Mouse (Mus musculus) CH12.LX (cell line): Measurements from ENCODE around the gene Ints3. TPM values are rescaled to one million over a fixed set of nuclear protein-coding genes. Genes with fewer than 3 reads are reported as not detected.

Experiments
- DNase-seq: peaks from one replicate; pipeline ENCODE4 v3.0.0-alpha.2; 2013; ENCODE audit errors: extremely low read depth
- H3K27ac ChIP-seq: 2 replicates; pipeline ENCODE4 v1.5.1; 2012; ENCODE audit warnings: low read depth, mild to moderate bottlenecking, control low read depth, moderate library complexity; ENCODE audit not compliant: insufficient read depth
- H3K27me3 ChIP-seq: replicated peaks from 2 replicates; pipeline ENCODE3; 2012; ENCODE audit warnings: inconsistent platforms
- H3K36me3 ChIP-seq, 2 experiments: replicated peaks in 1 of 2; 2 replicates each; pipeline versions ENCODE3 to v1.6.1; 2012; ENCODE audit warnings: inconsistent platforms in 1 of 2, low read length in 1 of 2, mild to moderate bottlenecking in 1 of 2, mixed read lengths in 1 of 2, moderate library complexity in 1 of 2; ENCODE audit not compliant: control insufficient read depth in 1 of 2, insufficient read depth in 1 of 2
- H3K4me1 ChIP-seq, 2 experiments: 2 replicates each; pipeline ENCODE4 v1.6.1; 2012; ENCODE audit warnings: inconsistent platforms in 1 of 2, moderate library complexity in 1 of 2; ENCODE audit not compliant: insufficient read depth in 2 of 2, control insufficient read depth in 1 of 2
- H3K4me2 ChIP-seq: 2 replicates; pipeline ENCODE4 v1.6.1; 2012; ENCODE audit warnings: low read depth, mild to moderate bottlenecking, control low read depth; ENCODE audit not compliant: poor library complexity, insufficient read depth, severe bottlenecking
- H3K4me3 ChIP-seq, 3 experiments: fragments of 150-350 bp in 1 of 3; sonication (generic) in 1 of 3; replicated peaks in 1 of 3; 2 replicates each; pipeline versions ENCODE3 to v1.5.1; 2011 to 2012; ENCODE audit warnings: low read depth in 2 of 3, low read length in 2 of 3, mild to moderate bottlenecking in 2 of 3, moderate library complexity in 2 of 3, control low read depth in 1 of 3, improper control_type of control experiment in 1 of 3, inconsistent platforms in 1 of 3, mixed read lengths in 1 of 3; ENCODE audit not compliant: poor library complexity in 1 of 3
- H3K79me2 ChIP-seq: replicated peaks from 2 replicates; pipeline ENCODE4 v1.6.1; 2012; ENCODE audit warnings: mild to moderate bottlenecking, moderate library complexity; ENCODE audit not compliant: control insufficient read depth, poor library complexity, insufficient read depth, severe bottlenecking; ENCODE audit errors: extremely low read depth
- H3K9ac ChIP-seq: 2 replicates; pipeline ENCODE4 v1.6.1; 2012; ENCODE audit warnings: low read depth, mild to moderate bottlenecking, control low read depth, moderate library complexity; ENCODE audit not compliant: insufficient read depth
- H3K9me3 ChIP-seq: replicated peaks from 2 replicates; pipeline ENCODE3; 2012; ENCODE audit warnings: low read length, inconsistent platforms, mixed read lengths
- BHLHE40 ChIP-seq: IDR thresholded peaks from 2 replicates; pipeline ENCODE4 v1.6.1; 2011; ENCODE audit warnings: mild to moderate bottlenecking, low read depth, low read length, improper control_type of control experiment
- CHD1 ChIP-seq: IDR thresholded peaks from 2 replicates; pipeline ENCODE4 v1.6.1; 2012; ENCODE audit warnings: low read depth, low read length, improper control_type of control experiment, inconsistent platforms
- CHD2 ChIP-seq: IDR thresholded peaks from 2 replicates; pipeline ENCODE4 v1.6.1; 2011; ENCODE audit warnings: low read length, improper control_type of control experiment
- CTCF ChIP-seq, 2 experiments: IDR thresholded peaks in 1 of 2; conservative IDR thresholded peaks in 1 of 2; 2 replicates each; pipeline ENCODE4 v1.5.1; 2011 to 2012; ENCODE audit warnings: low read depth in 2 of 2, low read length in 2 of 2, improper control_type of control experiment in 1 of 2, inconsistent platforms in 1 of 2, mild to moderate bottlenecking in 1 of 2, moderate library complexity in 1 of 2
- ELF1 ChIP-seq: IDR thresholded peaks from 2 replicates; pipeline ENCODE4 v1.6.1; 2014; ENCODE audit warnings: low read depth, mild to moderate bottlenecking, inconsistent platforms, low read length, improper control_type of control experiment
- EP300 ChIP-seq: IDR thresholded peaks from 2 replicates; pipeline ENCODE4 v1.6.1; 2011; ENCODE audit warnings: low read length, improper control_type of control experiment
- ETS1 ChIP-seq: conservative IDR thresholded peaks from 2 replicates; pipeline ENCODE4 v1.6.1; 2012; ENCODE audit warnings: low read depth, mild to moderate bottlenecking, inconsistent platforms, low read length, improper control_type of control experiment, moderate library complexity
- GABPA ChIP-seq: IDR thresholded peaks from 2 replicates; pipeline ENCODE4 v1.6.1; 2012; ENCODE audit warnings: low read depth, low read length, improper control_type of control experiment, inconsistent platforms; ENCODE audit not compliant: insufficient replicate concordance
- HCFC1 ChIP-seq: IDR thresholded peaks from 2 replicates; pipeline ENCODE4 v1.6.1; 2012; ENCODE audit warnings: low read depth, mild to moderate bottlenecking, inconsistent platforms, low read length, improper control_type of control experiment
- IRF4 ChIP-seq: IDR thresholded peaks from 2 replicates; pipeline ENCODE4 v1.6.1; 2014; ENCODE audit warnings: low read depth, mild to moderate bottlenecking, inconsistent platforms, low read length, improper control_type of control experiment
- JUN ChIP-seq: IDR thresholded peaks from 2 replicates; pipeline ENCODE4 v1.6.1; 2011; ENCODE audit warnings: low read depth, mild to moderate bottlenecking, low read length, improper control_type of control experiment, moderate library complexity; ENCODE audit not compliant: insufficient read depth
- JUND ChIP-seq: conservative IDR thresholded peaks from 2 replicates; pipeline ENCODE4 v1.6.1; 2011; ENCODE audit warnings: low read depth, low read length, improper control_type of control experiment
- MAX ChIP-seq: IDR thresholded peaks from 2 replicates; pipeline ENCODE4 v1.6.1; 2011; ENCODE audit warnings: low read length, improper control_type of control experiment
- MEF2A ChIP-seq: IDR thresholded peaks from 2 replicates; pipeline ENCODE4 v1.6.1; 2014; ENCODE audit warnings: low read depth, mild to moderate bottlenecking, inconsistent platforms, low read length, improper control_type of control experiment, borderline replicate concordance
- MXI1 ChIP-seq: IDR thresholded peaks from 2 replicates; pipeline ENCODE4 v1.6.1; 2011; ENCODE audit warnings: mild to moderate bottlenecking, low read depth, low read length, improper control_type of control experiment
- MYC ChIP-seq: IDR thresholded peaks from 2 replicates; pipeline ENCODE4 v1.6.1; 2011; ENCODE audit warnings: low read depth, mild to moderate bottlenecking, improper control_type of control experiment, low read length
- NRF1 ChIP-seq: IDR thresholded peaks from 2 replicates; pipeline ENCODE4 v1.6.1; 2014; ENCODE audit warnings: low read depth, mild to moderate bottlenecking, inconsistent platforms, low read length, improper control_type of control experiment, moderate library complexity
- POLR2A ChIP-seq: IDR thresholded peaks from 2 replicates; pipeline ENCODE4 v1.6.1; 2011; ENCODE audit warnings: low read depth, mild to moderate bottlenecking, improper control_type of control experiment, low read length
- RAD21 ChIP-seq: IDR thresholded peaks from 2 replicates; pipeline ENCODE4 v1.6.1; 2011; ENCODE audit warnings: low read depth, mild to moderate bottlenecking, low read length, improper control_type of control experiment, moderate library complexity
- SIN3A ChIP-seq: IDR thresholded peaks from 2 replicates; pipeline ENCODE4 v1.6.1; 2012; ENCODE audit warnings: low read length, improper control_type of control experiment, inconsistent platforms
- TBP ChIP-seq: conservative IDR thresholded peaks from 2 replicates; pipeline ENCODE4 v1.6.1; 2011; ENCODE audit warnings: low read depth, low read length, improper control_type of control experiment
- TCF12 ChIP-seq: IDR thresholded peaks from 2 replicates; pipeline ENCODE4 v1.6.1; 2014; ENCODE audit warnings: low read depth, mild to moderate bottlenecking, inconsistent platforms, low read length, improper control_type of control experiment
- UBTF ChIP-seq: IDR thresholded peaks from 2 replicates; pipeline ENCODE4 v1.6.1; 2012; ENCODE audit warnings: low read depth, mild to moderate bottlenecking, inconsistent platforms, low read length, improper control_type of control experiment, moderate library complexity
- ZKSCAN1 ChIP-seq: IDR thresholded peaks from 2 replicates; pipeline ENCODE4 v1.6.1; 2012; ENCODE audit warnings: low read depth, inconsistent platforms, low read length, improper control_type of control experiment, borderline replicate concordance
- ZMIZ1 ChIP-seq: IDR thresholded peaks from 2 replicates; pipeline ENCODE4 v1.6.1; 2012; ENCODE audit warnings: low read depth, mild to moderate bottlenecking, inconsistent platforms, low read length, improper control_type of control experiment
- dilution Hi-C: fragments of 300-500 bp; cut with MboI; formaldehyde crosslinking; loops from 2 replicates; pipeline ENCODE4 v1.14.3; 2020; ENCODE audit warnings: low sequenced_read_pairs; ENCODE audit not compliant: extremely low pct_unique_long_range_greater_than_20kb, extremely low pct_ligation_motif_present
- in situ Hi-C: fragments of 300-500 bp; cut with MboI; formaldehyde crosslinking; loops from 3 replicates; pipeline ENCODE4 v1.14.3; 2019; ENCODE audit warnings: low sequenced_read_pairs, low pct_ligation_motif_present, low pct_unique_long_range_greater_than_20kb, mixed read lengths
- polyA plus RNA-seq: library from polyadenylated mRNA; unstranded; fragments of >175 nt; gene quantifications from 2 replicates; pipeline ENCODE4 v1.2.1, GENCODE M21; 2012; ENCODE audit warnings: low read depth; ENCODE audit not compliant: insufficient read length
- total RNA-seq, 2 experiments: library from RNA; depleted of rRNA; stranded (reverse); fragments of 300-350 nt in 1 of 2; fragments of >200 nt in 1 of 2; gene quantifications; 2 replicates each; pipeline ENCODE4 v1.2.3; 2012 to 2014

The Ints3 gene
- total and polyA plus RNA-seq, 3 experiments: 20.5 to 45.9 (median 30.7) TPM

- in situ Hi-C loops: no loop called here
- Histone ChIP-seq H3K27ac (no peak overlapping the region), H3K4me2 (no peak overlapping the region), H3K4me3 (no peak overlapping the region), H3K4me1 (peaks cover 7 to 31% of the 10 kb centered on the region in 2 experiments), H3K9ac (no peak overlapping the region), H3K27me3 (no peaks in the 10 kb centered on the region), H3K79me2 (no peaks in the 10 kb centered on the region), H3K36me3 (peaks cover 44 to 53% of the 10 kb centered on the region in 2 experiments), H3K9me3 (no peaks in the 10 kb centered on the region)
- no peak for TF ChIP-seq HCFC1
- TF ChIP-seq ZKSCAN1: no peak
- TF ChIP-seq RAD21: no peak
- no peak for TF ChIP-seq JUN
- no peak for TF ChIP-seq MXI1
- no peak for TF ChIP-seq GABPA
- TF ChIP-seq SIN3A: no peak
- no peak for TF ChIP-seq CHD2
- TF ChIP-seq BHLHE40: no peak
- no peak for TF ChIP-seq EP300
- no peak for TF ChIP-seq MAX
- no peak for TF ChIP-seq ETS1
- TF ChIP-seq NRF1: no peak
- TF ChIP-seq UBTF: no peak
- no peak for TF ChIP-seq TCF12
- TF ChIP-seq JUND: no peak
- dilution Hi-C loops: no loop called here
- no peak for DNase-seq
These were observed 48.5 kb downstream of the Ints3 start for GRCm38 (mm10) chr3:90384851-90385375.

DNA sequence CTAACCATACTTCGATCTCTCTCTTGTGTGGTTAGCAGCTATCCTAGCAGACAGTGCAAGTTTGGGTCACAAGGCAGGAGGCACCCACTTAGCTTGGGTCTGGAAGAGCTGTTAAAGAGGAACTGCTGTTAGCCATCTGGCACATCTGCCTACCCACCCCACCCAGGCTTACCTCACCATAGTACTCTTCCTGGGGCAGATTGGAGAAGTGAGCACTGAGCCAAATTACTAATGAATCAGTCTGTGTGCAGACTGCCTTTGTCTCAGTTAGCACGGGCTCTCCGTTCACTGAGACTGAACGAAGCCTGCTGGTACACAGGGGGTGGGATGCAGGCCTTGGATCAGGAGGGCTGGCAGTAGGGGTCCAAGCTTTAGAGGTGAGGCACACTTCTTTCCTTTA lies 49.7 kb downstream of the Ints3 start:
- dilution Hi-C loops (no loop called here), in situ Hi-C loops (no loop called here)
- Histone ChIP-seq H3K27ac (0 out of 2 replicates have a peak overlapping the region, but pooled peaks have one; percentile 8), H3K27me3 (no peaks in the 10 kb centered on the region), H3K9me3 (peaks cover 3% of the 10 kb centered on the region), H3K36me3 (peaks cover 32 to 41% of the 10 kb centered on the region in 2 experiments), H3K9ac (no peak overlapping the region), H3K4me2 (no peak overlapping the region), H3K4me3 (no peak overlapping the region), H3K79me2 (no peaks in the 10 kb centered on the region), H3K4me1 (peaks cover 7 to 35% of the 10 kb centered on the region in 2 experiments)
- peak; percentile 95 for DNase-seq
- TF ChIP-seq POLR2A (no peak), CTCF (conservative IDR thresholded peaks at IDR 0.05 in 1 of 2, IDR thresholded peaks at IDR 0.05 in 1 of 2; ENCODE audit: low read depth in 2 of 2, low read length in 2 of 2) (no peak), MXI1 (no peak), MAX (peak; percentile 33; the same call in 1 of the 2 replicates), TCF12 (peak; percentile 79), ZMIZ1 (no peak), ETS1 (peak; percentile 38), ZKSCAN1 (no peak), IRF4 (peak; percentile 84), HCFC1 (no peak), MEF2A (0 out of 2 replicates have a peak, but pooled peaks have one; percentile 24), RAD21 (no peak), EP300 (peak; percentile 92), ELF1 (no peak; the same call in 1 of the 2 replicates), MYC (no peak), SIN3A (0 out of 2 replicates have a peak, but pooled peaks have one; percentile 17), TBP (peak; percentile 44; the same call in 1 of the 2 replicates), CHD1 (no peak), GABPA (no peak), NRF1 (no peak)
